Mouse (Mus musculus) kidney, adult 2 months (tissue): Measurements from ENCODE around the gene Dab2ip. TPM values are rescaled to one million over a fixed set of nuclear protein-coding genes. Genes with fewer than 3 reads are reported as not detected.

Experiments used
- DNase-seq: peaks from one replicate; pipeline ENCODE4 v3.0.0; 2021
- H3K27ac ChIP-seq: fragments of 200-500 bp; 2 replicates; pipeline ENCODE4 v1.5.1; 2012; ENCODE audit warnings: low read depth, low read length, control low read depth, inconsistent platforms; ENCODE audit not compliant: insufficient read depth
- H3K27me3 ChIP-seq: fragments of 200-500 bp; replicated peaks from 2 replicates; pipeline ENCODE4 v1.6.1; 2012; ENCODE audit warnings: mild to moderate bottlenecking, moderate library complexity, low read length, inconsistent platforms; ENCODE audit not compliant: control insufficient read depth, insufficient read depth
- H3K36me3 ChIP-seq: fragments of 200-500 bp; 2 replicates; pipeline ENCODE4 v1.6.1; 2012; ENCODE audit warnings: mild to moderate bottlenecking, moderate library complexity, low read length, inconsistent platforms; ENCODE audit not compliant: control insufficient read depth, insufficient read depth
- H3K4me1 ChIP-seq: fragments of 200-500 bp; 2 replicates; pipeline ENCODE4 v1.6.1; 2011; ENCODE audit warnings: low read length; ENCODE audit not compliant: control insufficient read depth, insufficient read depth
- H3K4me3 ChIP-seq: fragments of 200-500 bp; 2 replicates; pipeline ENCODE4 v1.5.1; 2011; ENCODE audit warnings: mild to moderate bottlenecking, low read depth, low read length, control low read depth; ENCODE audit not compliant: insufficient read depth
- CTCF ChIP-seq: fragments of 200-500 bp; conservative IDR thresholded peaks from 2 replicates; pipeline ENCODE4 v1.5.1; 2011; ENCODE audit warnings: low read depth, mild to moderate bottlenecking, control low read depth, low read length, moderate library complexity, mixed read lengths; ENCODE audit not compliant: insufficient read depth, insufficient read length
- POLR2A ChIP-seq: fragments of 200-500 bp; IDR thresholded peaks from one replicate; pipeline ENCODE4 v1.6.1; 2011; ENCODE audit warnings: low read depth, low read length, control low read depth
- WGBS: fragments of 180-500 bp; shearing (Covaris S2); methylation state at CpG from one replicate; pipeline ENCODE4 v1.1.7; 2018; 5-methylcytosine and 5-hydroxymethylcytosine counted together
- polyA plus RNA-seq: library from polyadenylated mRNA; depleted of rRNA; stranded (reverse); fragments of >200 nt; gene quantifications from 2 replicates; pipeline ENCODE4 v1.2.3, GENCODE M21; 2012

Gene Dab2ip
- polyA plus RNA-seq, 1 experiment: 32.9 TPM

- no peak for TF ChIP-seq POLR2A
- no peak for TF ChIP-seq CTCF
- H3K27ac ChIP-seq: no peak overlapping the region
- WGBS: 63% methylated on average over 4 of the region's 4 CpGs
- no peaks in the 10 kb centered on the region for H3K27me3 ChIP-seq
- no peaks in the 10 kb centered on the region for H3K4me1 ChIP-seq
- no peaks in the 10 kb centered on the region for H3K36me3 ChIP-seq
- no peak for DNase-seq
- no peak overlapping the region for H3K4me3 ChIP-seq
Measured at GRCm38 (mm10) chr2:35558826-35559550, 922 bp downstream of the Dab2ip start.

- DNase-seq: no peak
- 71% methylated on average over 2 of the region's 2 CpGs for WGBS
- Histone ChIP-seq H3K27ac (no peak overlapping the region), H3K36me3 (no peaks in the 10 kb centered on the region), H3K4me1 (no peaks in the 10 kb centered on the region), H3K4me3 (no peak overlapping the region), H3K27me3 (no peaks in the 10 kb centered on the region)
- TF ChIP-seq POLR2A: no peak
Measured at GRCm38 (mm10) chr2:35559551-35559835, 1.4 kb downstream of the Dab2ip start.

GRCm38 (mm10) chr2:35563722-35564121 is 5.7 kb downstream of the Dab2ip start:
- Histone ChIP-seq H3K27me3 (no peaks in the 10 kb centered on the region), H3K36me3 (no peaks in the 10 kb centered on the region), H3K27ac (no peak overlapping the region), H3K4me1 (no peaks in the 10 kb centered on the region), H3K4me3 (no peak overlapping the region)
- DNase-seq: no peak
- TF ChIP-seq POLR2A (no peak), CTCF (no peak)
- WGBS: 93% methylated on average over 4 of the region's 4 CpGs

GRCm38 (mm10) chr2:35565051-35565836 is 7.2 kb downstream of the Dab2ip start:
- no peak for DNase-seq
- no peak overlapping the region for H3K4me3 ChIP-seq
- H3K27me3 ChIP-seq: no peaks in the 10 kb centered on the region
- 86% methylated on average over 6 of the region's 6 CpGs for WGBS
- no peaks in the 10 kb centered on the region for H3K4me1 ChIP-seq
- no peaks in the 10 kb centered on the region for H3K36me3 ChIP-seq
- H3K27ac ChIP-seq: no peak overlapping the region
- TF ChIP-seq POLR2A: no peak
- no peak for TF ChIP-seq CTCF

GRCm38 (mm10) chr2:35566957-35567693 is 9.1 kb downstream of the Dab2ip start:
- Histone ChIP-seq H3K4me3 (no peak overlapping the region), H3K4me1 (no peaks in the 10 kb centered on the region), H3K27ac (no peak overlapping the region), H3K36me3 (no peaks in the 10 kb centered on the region), H3K27me3 (no peaks in the 10 kb centered on the region)
- whole genome bisulfite sequencing: 82% methylated on average over 11 of the region's 11 CpGs
- DNase-seq: peak; percentile 21
- TF ChIP-seq POLR2A: no peak
- no peak for TF ChIP-seq CTCF

- 94% methylated on average over 4 of the region's 4 CpGs for WGBS
- no peaks in the 10 kb centered on the region for H3K27me3 ChIP-seq
- no peak overlapping the region for H3K27ac ChIP-seq
- H3K4me1 ChIP-seq: no peaks in the 10 kb centered on the region
- no peak for DNase-seq
- H3K4me3 ChIP-seq: no peak overlapping the region
- H3K36me3 ChIP-seq: no peaks in the 10 kb centered on the region
- TF ChIP-seq POLR2A (no peak), CTCF (no peak)
Measured at GRCm38 (mm10) chr2:35567694-35568149, 9.7 kb downstream of the Dab2ip start.

GRCm38 (mm10) chr2:35570743-35571142 is 12.7 kb downstream of the Dab2ip start:
- Histone ChIP-seq H3K27me3 (no peaks in the 10 kb centered on the region), H3K4me1 (no peaks in the 10 kb centered on the region), H3K36me3 (no peaks in the 10 kb centered on the region), H3K4me3 (no peak overlapping the region), H3K27ac (no peak overlapping the region)
- WGBS: 41% methylated on average over 4 of the region's 4 CpGs
- DNase-seq: peak; percentile 70
- no peak for TF ChIP-seq POLR2A
- TF ChIP-seq CTCF: no peak
